Mouse (Mus musculus) stomach, embryonic 16.5 days (tissue): ENCODE results near the gene Gpbp1. TPM values are rescaled to one million over a fixed set of nuclear protein-coding genes. Genes with fewer than 3 reads are reported as not detected.

Experiments used
- ATAC-seq: fragments of 200-750 bp; cut with Nextera tagmentation; 2 replicates; pipeline ENCODE4 v1.8.0; 2017; ENCODE audit warnings: moderate number of reproducible peaks, moderate TSS enrichment; ENCODE audit not compliant: insufficient read depth, low FRiP score
- H3K27ac ChIP-seq: fragments of 300-500 bp; sonication (generic); 2 replicates; pipeline ENCODE4 v1.5.1; 2014; ENCODE audit warnings: low read length
- H3K27me3 ChIP-seq: fragments of 300-500 bp; sonication (generic); 2 replicates; pipeline ENCODE4 v1.6.1; 2014; ENCODE audit warnings: low read length, control low read depth, mixed read lengths; ENCODE audit not compliant: control insufficient read depth, insufficient read depth
- H3K36me3 ChIP-seq: fragments of 300-500 bp; sonication (generic); 2 replicates; pipeline ENCODE4 v1.6.1; 2014; ENCODE audit warnings: low read length; ENCODE audit not compliant: control insufficient read depth, insufficient read depth
- H3K4me1 ChIP-seq: fragments of 300-500 bp; sonication (generic); 2 replicates; pipeline ENCODE4 v1.6.1; 2014; ENCODE audit warnings: low read length, control low read depth, mixed read lengths; ENCODE audit not compliant: control insufficient read depth, insufficient read depth
- H3K4me2 ChIP-seq: fragments of 300-500 bp; sonication (generic); 2 replicates; pipeline ENCODE4 v1.6.1; 2014; ENCODE audit warnings: low read depth, low read length, mixed read lengths
- H3K4me3 ChIP-seq: fragments of 300-500 bp; sonication (generic); replicated peaks from 2 replicates; pipeline ENCODE4 v1.5.1; 2014; ENCODE audit warnings: mild to moderate bottlenecking, low read length
- H3K9ac ChIP-seq: fragments of 300-500 bp; sonication (generic); 2 replicates; pipeline ENCODE4 v1.6.1; 2014; ENCODE audit warnings: low read length
- H3K9me3 ChIP-seq: fragments of 300-500 bp; sonication (generic); replicated peaks from 2 replicates; pipeline ENCODE4 v1.6.1; 2016; ENCODE audit warnings: low read length, control low read depth; ENCODE audit not compliant: control insufficient read depth
- WGBS: fragments of 180-500 bp; shearing (Covaris S2); extraction: QIAGEN DNeasy Blood & Tissue Kit; methylation state at CpG from one replicate; pipeline ENCODE4 v1.1.7; 2014; 5-methylcytosine and 5-hydroxymethylcytosine counted together
- polyA plus RNA-seq: library from polyadenylated mRNA; unstranded; fragments of >200 nt; fragmentation: Nextera tagmentation; extraction: Ambion mirVana; gene quantifications from 2 replicates; pipeline ENCODE4 v1.2.1, GENCODE M21; 2015

Gpbp1 gene
- polyA plus RNA-seq, 1 experiment from 2014 or later: 77.7 TPM

GRCm38 (mm10) chr13:111394341-111394740 lies 95.6 kb downstream of the Gpbp1 start:
- Histone ChIP-seq H3K9ac (0 out of 2 replicates have a peak overlapping the region, but pooled peaks have one; percentile 17), H3K4me3 (no peak overlapping the region), H3K4me1 (peaks cover 17% of the 10 kb centered on the region), H3K27me3 (no peaks in the 10 kb centered on the region), H3K27ac (peak overlapping the region; percentile 25), H3K9me3 (no peaks in the 10 kb centered on the region), H3K36me3 (no peaks in the 10 kb centered on the region), H3K4me2 (no peak overlapping the region)
- no peak for ATAC-seq
- 72% methylated on average over 8 of the region's 8 CpGs for WGBS

GRCm38 (mm10) chr13:111393426-111393825 lies 96.5 kb downstream of the Gpbp1 start:
- WGBS: 77% methylated on average over 6 of the region's 6 CpGs
- no peak for ATAC-seq

GRCm38 (mm10) chr13:111391426-111391825 lies 98.5 kb downstream of the Gpbp1 start:
- Histone ChIP-seq H3K36me3 (no peaks in the 10 kb centered on the region), H3K4me2 (no peak overlapping the region), H3K9me3 (no peaks in the 10 kb centered on the region), H3K4me3 (no peak overlapping the region), H3K27me3 (no peaks in the 10 kb centered on the region), H3K9ac (no peak overlapping the region), H3K4me1 (peaks cover 4% of the 10 kb centered on the region; the same call in 1 of the 2 replicates), H3K27ac (no peak overlapping the region)
- no peak for ATAC-seq
- WGBS: 86% methylated on average over 5 of the region's 5 CpGs

More at GRCm38 (mm10) chr13:111393426-111393825, 96.5 kb downstream of the Gpbp1 start:
- no peak overlapping the region for H3K27ac ChIP-seq
- no peak overlapping the region for H3K4me3 ChIP-seq
- H3K4me2 ChIP-seq: no peak overlapping the region
- no peaks in the 10 kb centered on the region for H3K9me3 ChIP-seq
- H3K36me3 ChIP-seq: no peaks in the 10 kb centered on the region
- H3K27me3 ChIP-seq: no peaks in the 10 kb centered on the region
- no peak overlapping the region for H3K9ac ChIP-seq
- peaks cover 17% of the 10 kb centered on the region for H3K4me1 ChIP-seq

GRCm38 (mm10) chr13:111391011-111391410 lies 98.9 kb downstream of the Gpbp1 start:
- peaks cover 4% of the 10 kb centered on the region; the same call in 1 of the 2 replicates for H3K4me1 ChIP-seq
- H3K36me3 ChIP-seq: no peaks in the 10 kb centered on the region
- H3K9ac ChIP-seq: no peak overlapping the region
- H3K27ac ChIP-seq: no peak overlapping the region
- H3K4me2 ChIP-seq: no peak overlapping the region
- no peak overlapping the region for H3K4me3 ChIP-seq
- no peak for ATAC-seq
- no peaks in the 10 kb centered on the region for H3K9me3 ChIP-seq
- WGBS: 42% methylated on average over 1 of the region's 1 CpGs
- H3K27me3 ChIP-seq: no peaks in the 10 kb centered on the region

- H3K27me3 ChIP-seq: no peaks in the 10 kb centered on the region
- no peak overlapping the region for H3K27ac ChIP-seq
- no peak overlapping the region for H3K4me3 ChIP-seq
- 59% methylated on average over 12 of the region's 12 CpGs for whole genome bisulfite sequencing
- H3K4me2 ChIP-seq: no peak overlapping the region
- no peaks in the 10 kb centered on the region for H3K36me3 ChIP-seq
- no peak overlapping the region for H3K9ac ChIP-seq
- H3K9me3 ChIP-seq: peaks cover 3% of the 10 kb centered on the region; the same call in 1 of the 2 replicates
- H3K4me1 ChIP-seq: no peaks in the 10 kb centered on the region
- ATAC-seq: no peak
Observed at GRCm38 (mm10) chr13:111384011-111384985, 105.6 kb downstream of the Gpbp1 start.

Other genes starting within 250 kb of the Gpbp1 start
- gene Actbl2, start 235.1 kb downstream of the Gpbp1 start, polyA plus RNA-seq: not detected in 2 replicates
- gene Gm49496, start 59.8 kb upstream of the Gpbp1 start, polyA plus RNA-seq: not detected in 2 replicates
- gene Gm10198, start 102.7 kb upstream of the Gpbp1 start, polyA plus RNA-seq: not detected in 2 replicates
- 18.2 and 18.6 TPM in 2 replicates for gene Mier3, start 190.9 kb upstream of the Gpbp1 start, polyA plus RNA-seq